18 mouse cellular contexts compared by ENCODE assay signal in genomic region chr15:25447136-25447535, GRCm38 (mm10).
"Had no signal": no experiment of that assay in that cellular context is flagged by ENCODE, and none has a peak within 500 bp of the region (broad histone marks: within the 10 kb centered on the region; RNA-seq: fewer than 3 reads in every experiment).

No protein-coding gene starts in this region.

- H3K27ac ChIP-seq: liver, embryonic 14.5 days; midbrain, embryonic 10.5 days; midbrain, embryonic 13.5 days; neural tube, embryonic 13.5 days; neural tube, embryonic 15.5 days had no signal

- DNase-seq: lung, adult 18-20 months; lung, embryonic 14.5 days; lung, postnatal 10 days; lung, postnatal 4 days; retina, postnatal 1 day; right cerebral cortex, adult 18-20 months; right cerebral cortex, postnatal 25 days; right cerebral cortex, postnatal 4 days; spleen, adult 18-20 months; thymus, adult 18-20 months; thymus, postnatal 14 days; thymus, postnatal 36 days had no signal

- H3K9ac ChIP-seq: liver, embryonic 14.5 days; lung, embryonic 14.5 days; midbrain, embryonic 13.5 days; neural tube, embryonic 13.5 days; neural tube, embryonic 15.5 days had no signal

- H3K36me3 ChIP-seq: midbrain, embryonic 10.5 days; midbrain, embryonic 13.5 days; neural tube, embryonic 13.5 days; neural tube, embryonic 15.5 days had no signal

- H3K4me2 ChIP-seq: lung, embryonic 14.5 days; midbrain, embryonic 13.5 days; neural tube, embryonic 13.5 days; neural tube, embryonic 15.5 days had no signal

- ATAC-seq: midbrain, embryonic 13.5 days had no signal

- H3K9me3 ChIP-seq: midbrain, embryonic 10.5 days; midbrain, embryonic 13.5 days; neural tube, embryonic 13.5 days; neural tube, embryonic 15.5 days had no signal

- H3K4me3 ChIP-seq: midbrain, embryonic 10.5 days; midbrain, embryonic 13.5 days; myocyte; neural tube, embryonic 13.5 days; neural tube, embryonic 15.5 days had no signal
